Mouse (Mus musculus): ENCODE measurements around the gene Ngef. TPM values are rescaled to one million over a fixed set of nuclear protein-coding genes. Genes with fewer than 3 reads are reported as not detected.
A peak's percentile ranks its signal among the peaks of the same experiment; 100 is the strongest.

The Ngef gene
- total RNA-seq, 2 experiments from 2014 or later = 92.5 to 94.7 TPM

- intact Hi-C loops (cut with DNase I) = no loop called here
Observed at GRCm38 (mm10) chr1:87568398-87568797, 5.3 kb downstream of the Ngef start.

GRCm38 (mm10) chr1:87565760-87566159 lies 7.9 kb downstream of the Ngef start:
- DNase-seq = no peak
- intact Hi-C loops (cut with DNase I) = no loop called here

More at GRCm38 (mm10) chr1:87568398-87568797, 5.3 kb downstream of the Ngef start:
- no peak for DNase-seq

- intact Hi-C loops (cut with DNase I) = loop anchor here (1.0 kb wide), 1 partner anchor 14 kb away; no protein-coding TSS in a partner anchor
- DNase-seq = no peak
Observed at GRCm38 (mm10) chr1:87562967-87563366, 10.7 kb downstream of the Ngef start.

- DNase-seq = no peak
- intact Hi-C loops (cut with DNase I) = no loop called here
Observed at GRCm38 (mm10) chr1:87553586-87553985, 20.1 kb downstream of the Ngef start.

GRCm38 (mm10) chr1:87551008-87551407 lies 22.7 kb downstream of the Ngef start:
- intact Hi-C loops (cut with DNase I) = no loop called here
- no peak for DNase-seq

- intact Hi-C loops (cut with DNase I) = no loop called here
- peak; percentile 25 for DNase-seq
Observed at GRCm38 (mm10) chr1:87541614-87542013, 32.1 kb downstream of the Ngef start.

- intact Hi-C loops (cut with DNase I) = no loop called here
Observed at GRCm38 (mm10) chr1:87537008-87537407, 36.7 kb downstream of the Ngef start.

GRCm38 (mm10) chr1:87534118-87534517 lies 39.6 kb downstream of the Ngef start:
- intact Hi-C loops (cut with DNase I) = no loop called here

More at GRCm38 (mm10) chr1:87537008-87537407, 36.7 kb downstream of the Ngef start:
- no peak for DNase-seq

GRCm38 (mm10) chr1:87532346-87532745 lies 41.3 kb downstream of the Ngef start:
- no peak for DNase-seq
- intact Hi-C loops (cut with DNase I) = no loop called here

More at GRCm38 (mm10) chr1:87534118-87534517, 39.6 kb downstream of the Ngef start:
- DNase-seq = no peak

- intact Hi-C loops (cut with DNase I) = no loop called here
- peak; percentile 23 for DNase-seq
Observed at GRCm38 (mm10) chr1:87527191-87527590, 46.5 kb downstream of the Ngef start.

- intact Hi-C loops (cut with DNase I) = no loop called here
- DNase-seq = no peak
Observed at GRCm38 (mm10) chr1:87525041-87525440, 48.6 kb downstream of the Ngef start.

GRCm38 (mm10) chr1:87521523-87521922 lies 52.1 kb downstream of the Ngef start:
- no peak for DNase-seq
- intact Hi-C loops (cut with DNase I) = no loop called here

GRCm38 (mm10) chr1:87520467-87520866 lies 53.2 kb downstream of the Ngef start:
- no peak for DNase-seq
- intact Hi-C loops (cut with DNase I) = no loop called here

- intact Hi-C loops (cut with DNase I) = no loop called here
- DNase-seq = no peak
Observed at GRCm38 (mm10) chr1:87510845-87511244, 62.8 kb downstream of the Ngef start.

- intact Hi-C loops (cut with DNase I) = no loop called here
- peak; percentile 64 for DNase-seq
Observed at GRCm38 (mm10) chr1:87510166-87510691, 63.4 kb downstream of the Ngef start.

GRCm38 (mm10) chr1:87509561-87510165 lies 64.0 kb downstream of the Ngef start, which contains the start of gene Neu2:
TSS of gene Neu2 (plus strand) at chr1:87509889.
- intact Hi-C loops (cut with DNase I) = no loop called here
- DNase-seq = peak; percentile 20

- intact Hi-C loops (cut with DNase I) = no loop called here
- no peak for DNase-seq
Observed at GRCm38 (mm10) chr1:87508591-87509560, 64.8 kb downstream of the Ngef start.

GRCm38 (mm10) chr1:87507857-87508256 lies 65.8 kb downstream of the Ngef start:
- DNase-seq = no peak
- intact Hi-C loops (cut with DNase I) = no loop called here

GRCm38 (mm10) chr1:87505524-87505923 lies 68.1 kb downstream of the Ngef start:
- intact Hi-C loops (cut with DNase I) = no loop called here
- DNase-seq = no peak

- no peak for DNase-seq
- intact Hi-C loops (cut with DNase I) = no loop called here
Observed at GRCm38 (mm10) chr1:87493542-87493941, 80.1 kb downstream of the Ngef start.

GRCm38 (mm10) chr1:87492285-87492684 lies 81.4 kb downstream of the Ngef start:
- DNase-seq = no peak
- intact Hi-C loops (cut with DNase I) = no loop called here
